Mouse (Mus musculus) adrenal gland, adult (tissue): ENCODE results near the gene Pstk.
"Not testable (repeated sequence)": the region's sequence is repeated elsewhere in the genome, so short reads cannot be mapped to it uniquely, and the experiment has no call there.

ENCODE experiments used
- DNase-seq, 2 experiments: peaks; one replicate each; pipeline ENCODE4 v3.0.0; 2022 to 2023; ENCODE audit warnings: low spot score in 1 of 2; ENCODE audit not compliant: inconsistent age in 2 of 2

The Pstk gene

GRCm38 (mm10) chr7:131411221-131411940 lies 40.4 kb downstream of the Pstk start:
- DNase-seq, result peak; percentile 28 to 83

GRCm38 (mm10) chr7:131411941-131412270 lies 41.0 kb downstream of the Pstk start:
- DNase-seq, result no peak

- DNase-seq, result not testable (repeated sequence)
Measured at GRCm38 (mm10) chr7:131416742-131417141, 45.8 kb downstream of the Pstk start.

GRCm38 (mm10) chr7:131417605-131418004 lies 46.7 kb downstream of the Pstk start:
- DNase-seq, result peak in 1 of 2 experiments; percentile 69

GRCm38 (mm10) chr7:131424912-131425311 lies 54.0 kb downstream of the Pstk start:
- DNase-seq, result no peak

- DNase-seq, result peak in 1 of 2 experiments; percentile 84
Measured at GRCm38 (mm10) chr7:131427331-131427730, 56.4 kb downstream of the Pstk start.

GRCm38 (mm10) chr7:131432244-131432643 lies 61.3 kb downstream of the Pstk start:
- DNase-seq, result peak in 1 of 2 experiments; percentile 53

GRCm38 (mm10) chr7:131434276-131434675 lies 63.3 kb downstream of the Pstk start:
- DNase-seq, result no peak

GRCm38 (mm10) chr7:131437051-131437450 lies 66.1 kb downstream of the Pstk start:
- DNase-seq, result no peak
